Mouse (Mus musculus): ENCODE data around the gene Slc9a9. TPM values are rescaled to one million over a fixed set of nuclear protein-coding genes. Genes with fewer than 3 reads are reported as not detected.

Slc9a9 gene
- total and polyA plus RNA-seq, 3 experiments: 0.46 to 0.71 TPM; not detected in 1

DNA sequence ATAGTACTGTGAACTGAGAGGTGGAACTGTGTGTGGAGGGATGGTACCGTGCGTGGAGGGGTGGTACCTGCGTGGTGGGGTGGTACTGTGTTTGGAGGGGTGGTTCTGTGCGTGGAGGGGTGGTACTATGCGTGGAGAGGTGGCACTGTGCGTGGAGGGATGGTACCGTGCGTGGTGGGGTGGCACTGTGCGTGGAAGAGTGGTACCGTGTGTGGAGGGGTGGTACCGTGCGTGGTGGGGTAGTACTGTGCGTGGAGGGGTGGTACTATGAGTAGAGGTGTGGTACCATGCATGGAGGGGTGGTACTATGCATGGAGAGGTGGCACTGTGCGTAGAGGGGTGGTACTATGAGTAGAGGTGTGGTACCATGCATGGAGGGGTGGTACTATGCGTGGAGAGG is 167.7 kb downstream of the Slc9a9 start:
- H3K9ac ChIP-seq (ENCODE audit: control insufficient read depth, low read depth, low read length, poor library complexity, severe bottlenecking): no peak overlapping the region
- H3K4me3 ChIP-seq (ENCODE audit: control insufficient read depth in 1 of 2, insufficient read depth in 1 of 2, low read depth in 2 of 2, low read length in 2 of 2): no peak overlapping the region
- no peaks in the 10 kb centered on the region for H3K4me1 ChIP-seq (ENCODE audit: control insufficient read depth in 1 of 2, insufficient read depth in 2 of 2, low read length in 2 of 2)
- H3K79me2 ChIP-seq (ENCODE audit: control insufficient read depth, insufficient read depth, low read length, poor library complexity): no peaks in the 10 kb centered on the region
- H3K36me3 ChIP-seq (ENCODE audit: control insufficient read depth in 1 of 2, insufficient read depth in 2 of 2, low read length in 2 of 2): no peaks in the 10 kb centered on the region
- no peak overlapping the region for H3K27ac ChIP-seq (ENCODE audit: control insufficient read depth, low read depth, low read length)
- no peaks in the 10 kb centered on the region for H3K27me3 ChIP-seq (ENCODE audit: control insufficient read depth in 1 of 2, insufficient read depth in 2 of 2, low read length in 2 of 2)
- TF ChIP-seq RAD21 (IDR thresholded peaks at IDR 0.05; ENCODE audit: low read depth, low read length): no peak
- no peak for TF ChIP-seq SMC3 (IDR thresholded peaks at IDR 0.05; ENCODE audit: low read depth, low read length)
- TF ChIP-seq GATA1 (IDR thresholded peaks at IDR 0.05; ENCODE audit: low read depth, low read length): no peak
- no peak for TF ChIP-seq ZC3H11A (IDR thresholded peaks at IDR 0.05; ENCODE audit: low read depth, low read length)
- no peak for TF ChIP-seq RCOR1 (IDR thresholded peaks at IDR 0.05; ENCODE audit: low read depth, low read length)
- TF ChIP-seq CHD2 (IDR thresholded peaks at IDR 0.05; ENCODE audit: low read length): no peak
- no peak for TF ChIP-seq MAFK (IDR thresholded peaks at IDR 0.05; ENCODE audit: borderline replicate concordance, low read depth, low read length)
- no peak for TF ChIP-seq ZNF384 (IDR thresholded peaks at IDR 0.05; ENCODE audit: low read depth, low read length)
- TF ChIP-seq MYC (IDR thresholded peaks at IDR 0.05; ENCODE audit: low read depth, low read length): no peak
- TF ChIP-seq NELFE (IDR thresholded peaks at IDR 0.05; ENCODE audit: low read depth, low read length): no peak
- no peaks in the 10 kb centered on the region for H3K9me3 ChIP-seq (replicated peaks; ENCODE audit: insufficient read depth, low read length)
- DNase-seq (ENCODE audit: low read depth, low spot score): no peak

DNA sequence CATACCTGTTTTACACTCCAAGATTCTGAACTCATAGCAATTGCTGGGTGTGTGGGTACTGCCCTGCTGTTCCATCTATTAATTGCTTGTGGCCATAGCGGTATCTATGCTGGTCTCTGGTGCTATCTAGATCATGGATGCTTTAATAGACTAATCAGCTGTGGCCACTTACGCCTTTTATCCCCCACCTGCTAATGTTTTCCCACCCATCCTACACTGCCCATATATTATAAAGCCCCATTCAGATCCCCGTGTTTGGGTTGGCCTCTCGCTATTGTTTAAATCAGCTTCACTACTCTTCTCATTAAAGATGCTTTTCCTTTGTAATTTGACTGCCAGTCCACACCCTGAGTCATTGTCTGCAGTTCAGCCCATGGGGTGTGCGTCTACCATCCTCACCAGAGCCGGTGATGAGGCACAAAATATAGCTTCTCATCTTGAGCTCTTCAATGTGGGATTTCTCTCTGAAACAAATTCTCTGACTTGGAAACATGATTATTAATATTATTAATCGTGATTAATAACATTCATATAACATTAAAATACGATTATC is 168.8 kb downstream of the Slc9a9 start:
- TF ChIP-seq POLR2A (IDR thresholded peaks at IDR 0.05; ENCODE audit: control insufficient read depth in 1 of 2, insufficient read depth in 1 of 2, low read depth in 1 of 2, low read length in 2 of 2, poor library complexity in 1 of 2) (no peak), CTCF (IDR thresholded peaks at IDR 0.05 in 2 of 3, conservative IDR thresholded peaks at IDR 0.05 in 1 of 3; ENCODE audit: control insufficient read depth in 1 of 3, insufficient read depth in 1 of 3, low read depth in 2 of 3, low read length in 3 of 3, poor library complexity in 1 of 3, severe bottlenecking in 1 of 3) (no peak), ZKSCAN1 (IDR thresholded peaks at IDR 0.05; ENCODE audit: low read depth, low read length) (no peak), MEF2A (IDR thresholded peaks at IDR 0.05; ENCODE audit: extremely low read depth, insufficient replicate concordance, low read depth, low read length, poor library complexity, severe bottlenecking) (no peak)
- H3K9me3 ChIP-seq (replicated peaks; ENCODE audit: insufficient read depth, low read length): no peaks in the 10 kb centered on the region
- no peaks in the 10 kb centered on the region for H3K27me3 ChIP-seq (ENCODE audit: control insufficient read depth in 1 of 2, insufficient read depth in 2 of 2, low read length in 2 of 2)

DNA sequence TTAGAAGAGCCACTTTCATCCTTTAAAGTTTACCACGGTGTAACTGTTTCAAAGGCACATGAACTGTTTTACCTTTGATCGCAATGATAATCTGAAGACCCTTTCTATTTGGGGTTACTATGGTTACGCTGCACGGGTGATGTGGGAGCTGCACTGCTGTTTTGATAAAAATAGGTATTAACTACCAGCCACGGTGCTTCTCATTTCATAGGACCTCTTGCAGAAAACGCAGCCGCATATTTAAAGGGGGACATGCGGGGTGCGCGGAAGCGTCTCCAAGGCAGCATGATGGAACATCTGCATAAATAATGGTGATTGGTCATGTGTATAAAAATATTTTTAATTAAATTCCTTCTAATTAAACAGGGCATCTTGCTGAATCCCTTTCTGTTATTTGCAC is 169.5 kb downstream of the Slc9a9 start:
- Histone ChIP-seq H3K27me3 (ENCODE audit: control insufficient read depth in 1 of 2, insufficient read depth in 2 of 2, low read length in 2 of 2) (no peaks in the 10 kb centered on the region), H3K27ac (ENCODE audit: control insufficient read depth, low read depth, low read length) (no peak overlapping the region), H3K36me3 (ENCODE audit: control insufficient read depth in 1 of 2, insufficient read depth in 2 of 2, low read length in 2 of 2) (no peaks in the 10 kb centered on the region), H3K4me1 (ENCODE audit: control insufficient read depth in 1 of 2, insufficient read depth in 2 of 2, low read length in 2 of 2) (no peaks in the 10 kb centered on the region), H3K4me3 (ENCODE audit: control insufficient read depth in 1 of 2, insufficient read depth in 1 of 2, low read depth in 2 of 2, low read length in 2 of 2) (no peak overlapping the region), H3K9ac (ENCODE audit: control insufficient read depth, low read depth, low read length, poor library complexity, severe bottlenecking) (no peak overlapping the region), H3K79me2 (ENCODE audit: control insufficient read depth, insufficient read depth, low read length, poor library complexity) (no peaks in the 10 kb centered on the region), H3K9me3 (replicated peaks; ENCODE audit: insufficient read depth, low read length) (no peaks in the 10 kb centered on the region)
- DNase-seq (ENCODE audit: low read depth, low spot score): no peak
- TF ChIP-seq CTCF (IDR thresholded peaks at IDR 0.05 in 2 of 3, conservative IDR thresholded peaks at IDR 0.05 in 1 of 3; ENCODE audit: control insufficient read depth in 1 of 3, insufficient read depth in 1 of 3, low read depth in 2 of 3, low read length in 3 of 3, poor library complexity in 1 of 3, severe bottlenecking in 1 of 3): no peak

More for the DNA sequence above, 168.8 kb downstream of the Slc9a9 start:
- no peaks in the 10 kb centered on the region for H3K36me3 ChIP-seq (ENCODE audit: control insufficient read depth in 1 of 2, insufficient read depth in 2 of 2, low read length in 2 of 2)
- no peaks in the 10 kb centered on the region for H3K4me1 ChIP-seq (ENCODE audit: control insufficient read depth in 1 of 2, insufficient read depth in 2 of 2, low read length in 2 of 2)
- H3K9ac ChIP-seq (ENCODE audit: control insufficient read depth, low read depth, low read length, poor library complexity, severe bottlenecking): no peak overlapping the region
- no peak overlapping the region for H3K27ac ChIP-seq (ENCODE audit: control insufficient read depth, low read depth, low read length)
- DNase-seq (ENCODE audit: low read depth, low spot score): no peak
- H3K4me3 ChIP-seq (ENCODE audit: control insufficient read depth in 1 of 2, insufficient read depth in 1 of 2, low read depth in 2 of 2, low read length in 2 of 2): no peak overlapping the region
- H3K79me2 ChIP-seq (ENCODE audit: control insufficient read depth, insufficient read depth, low read length, poor library complexity): no peaks in the 10 kb centered on the region

Measured in MEL (cell line).